Mouse (Mus musculus) thymus, postnatal 36 days (tissue): ENCODE results near the gene Gpatch3.

ENCODE experiments used
- DNase-seq, 2 experiments: peaks; one replicate each; pipeline ENCODE4 v3.0.0; 2022; ENCODE audit warnings: mixed read lengths in 2 of 2

Gpatch3 gene

DNA sequence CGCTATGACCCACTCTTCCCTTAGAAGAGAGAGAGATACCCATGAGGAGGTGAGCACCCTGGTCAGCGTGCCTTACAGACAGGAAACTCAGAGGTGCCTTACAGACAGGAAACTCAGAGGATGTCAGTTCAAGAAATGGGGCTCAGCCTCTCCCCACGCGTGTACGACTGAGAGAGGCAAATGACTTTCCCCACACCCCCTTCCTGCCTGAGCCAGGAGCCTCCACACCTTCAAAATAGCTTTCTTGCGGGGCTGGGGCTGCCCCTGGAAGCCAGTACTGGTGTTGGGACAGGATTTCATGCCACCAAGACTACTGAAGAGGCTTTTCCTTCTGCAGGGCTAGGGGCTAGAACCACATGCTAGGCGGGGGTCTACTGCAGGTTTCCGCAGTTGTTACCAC is 46.1 kb downstream of the Gpatch3 start:
- DNase-seq, result peak; percentile 37 to 54

DNA sequence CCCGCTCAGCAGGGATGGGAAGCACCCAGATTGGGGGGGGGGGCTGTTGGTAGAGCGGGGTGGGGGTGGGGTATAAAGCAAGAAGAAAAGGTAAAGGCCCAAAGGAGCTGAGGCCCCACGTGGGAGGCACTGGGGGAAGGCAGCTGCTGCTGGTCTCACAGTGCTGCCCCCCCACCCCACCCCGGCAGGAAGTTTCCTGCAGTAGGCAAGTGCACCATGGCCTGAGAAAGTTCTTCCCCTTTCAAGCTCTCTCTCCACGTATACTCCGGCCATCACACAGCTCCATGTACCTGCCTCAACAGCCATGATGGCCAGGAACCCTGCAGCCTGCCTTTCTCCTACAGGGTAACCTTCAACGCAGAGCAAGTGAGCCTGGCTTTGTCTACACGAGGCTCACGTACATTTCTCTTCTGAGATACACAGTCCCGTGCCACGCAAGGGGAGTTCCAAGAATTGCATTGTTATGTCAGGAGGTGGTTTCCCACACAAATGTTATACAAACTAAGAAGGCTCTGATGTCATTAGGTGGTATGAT is 47.7 kb downstream of the Gpatch3 start:
- DNase-seq, result peak; percentile 47 to 66

DNA sequence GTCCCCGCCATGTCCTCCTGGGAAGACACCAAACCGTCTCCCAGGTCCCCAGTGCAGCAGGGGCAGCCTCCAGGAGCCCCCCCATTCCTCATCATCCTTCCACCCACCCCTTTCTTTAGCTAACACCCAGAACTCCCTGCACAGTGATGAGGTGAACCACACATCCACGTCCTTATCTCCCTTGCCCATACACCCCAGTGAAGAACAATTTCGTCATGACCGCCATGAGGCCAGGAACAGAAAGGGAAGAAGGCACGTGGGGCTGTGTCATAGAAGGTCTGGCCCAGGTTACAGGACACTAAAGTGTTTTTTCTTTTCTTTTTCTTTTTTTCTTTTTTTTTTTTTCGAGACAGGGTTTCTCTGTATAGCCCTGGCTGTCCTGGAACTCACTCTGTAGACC is 50.3 kb downstream of the Gpatch3 start:
- no peak for DNase-seq

DNA sequence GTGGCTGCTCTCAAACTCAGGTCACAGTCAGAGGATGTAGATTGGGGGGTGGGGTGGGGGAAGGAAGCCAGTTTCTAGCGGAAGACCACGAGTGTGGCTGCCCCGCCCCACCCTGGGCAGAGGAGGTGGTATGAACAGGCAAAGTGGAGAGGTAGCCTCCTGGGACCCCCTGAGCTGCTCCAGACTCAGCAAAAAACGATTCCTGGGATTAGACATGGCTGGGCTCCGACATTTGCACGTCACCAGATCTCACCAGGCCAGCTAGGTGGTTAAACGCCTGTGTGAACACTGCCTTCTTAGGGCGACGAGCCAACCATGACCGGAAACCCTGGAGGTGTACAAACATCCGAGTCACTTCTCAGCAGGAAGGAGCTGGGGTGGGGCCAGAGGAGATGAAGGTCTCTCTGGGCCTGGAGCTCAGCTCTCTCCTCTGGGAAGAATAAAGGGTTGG is 51.1 kb downstream of the Gpatch3 start:
- DNase-seq, result peak; percentile 78 to 84

DNA sequence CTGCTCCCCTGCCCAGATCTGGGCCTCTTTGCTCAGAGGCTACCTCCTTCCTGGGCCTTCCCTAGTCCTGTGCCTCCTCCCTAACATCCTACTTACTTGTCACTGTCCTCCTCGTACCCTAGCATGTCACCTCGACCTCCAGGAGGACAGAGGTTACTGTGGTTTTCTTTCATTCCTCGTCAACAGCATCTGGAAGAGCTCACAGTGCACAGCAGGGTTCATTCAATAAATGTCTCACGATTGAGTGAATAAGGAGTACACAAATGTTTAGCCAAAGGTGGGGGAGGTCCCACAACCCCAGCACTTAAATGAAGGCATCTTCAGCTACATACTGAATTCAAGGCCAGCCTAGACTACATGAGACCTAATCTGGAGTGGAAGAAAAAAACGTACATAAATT is 51.7 kb downstream of the Gpatch3 start:
- no peak for DNase-seq

DNA sequence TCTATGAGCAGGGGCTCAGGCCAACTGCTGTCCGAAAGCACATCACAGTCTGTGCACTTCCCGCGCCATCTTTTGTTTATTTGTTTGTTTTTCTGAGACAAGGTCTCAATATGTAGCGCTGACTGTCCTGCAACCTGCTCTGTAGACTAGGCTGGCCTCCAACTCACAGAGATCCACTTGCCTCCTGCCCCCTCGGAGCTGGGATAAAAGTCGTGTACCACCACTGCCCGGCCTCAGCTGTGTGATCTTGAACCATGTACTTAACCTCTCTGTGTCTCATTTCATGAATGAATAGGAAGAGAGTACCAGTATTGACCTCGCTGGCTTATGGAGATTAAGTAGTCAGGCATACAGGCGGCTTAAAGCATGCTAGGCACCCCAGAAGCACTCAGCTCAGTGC is 52.1 kb downstream of the Gpatch3 start:
- no peak for DNase-seq

DNA sequence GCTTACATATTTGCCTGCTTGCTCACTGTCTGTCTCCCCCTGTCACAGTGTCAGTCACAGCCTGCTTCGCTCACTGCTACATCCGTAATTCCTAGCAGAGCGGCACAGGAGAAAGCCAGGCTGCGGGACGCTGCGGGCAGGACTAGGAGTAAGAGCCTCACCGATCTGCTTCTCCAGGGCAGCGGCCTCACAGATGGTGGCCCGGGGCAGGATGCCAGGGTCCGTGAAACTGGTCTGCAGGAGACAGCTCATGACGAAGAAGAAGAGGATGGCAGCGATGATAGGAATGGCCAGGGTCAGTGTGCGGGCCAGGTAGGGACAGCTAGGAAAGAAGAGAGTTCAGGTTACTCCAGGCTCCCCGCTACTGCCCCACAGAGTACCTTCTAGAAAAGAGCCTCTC is 52.5 kb downstream of the Gpatch3 start:
- DNase-seq, result no peak

DNA sequence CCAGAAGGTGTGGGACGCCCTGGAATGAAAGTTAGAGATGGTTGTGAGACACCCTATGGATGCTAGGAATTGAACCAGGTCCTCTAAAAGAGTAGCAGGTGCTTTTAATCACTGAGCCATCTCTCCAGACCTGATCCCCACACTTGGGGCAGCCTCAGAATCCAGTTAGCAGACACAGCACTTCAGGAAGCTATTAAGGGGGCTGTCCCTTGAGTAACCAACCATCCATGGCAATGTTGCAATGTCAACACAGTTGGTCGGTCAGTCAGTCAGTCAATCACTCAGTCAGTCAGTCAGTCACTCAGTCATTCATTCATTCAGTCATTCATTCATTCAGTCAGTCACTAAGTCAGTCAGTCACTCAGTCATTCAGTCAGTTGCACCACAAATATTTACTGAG is 54.0 kb downstream of the Gpatch3 start:
- DNase-seq, result no peak

DNA sequence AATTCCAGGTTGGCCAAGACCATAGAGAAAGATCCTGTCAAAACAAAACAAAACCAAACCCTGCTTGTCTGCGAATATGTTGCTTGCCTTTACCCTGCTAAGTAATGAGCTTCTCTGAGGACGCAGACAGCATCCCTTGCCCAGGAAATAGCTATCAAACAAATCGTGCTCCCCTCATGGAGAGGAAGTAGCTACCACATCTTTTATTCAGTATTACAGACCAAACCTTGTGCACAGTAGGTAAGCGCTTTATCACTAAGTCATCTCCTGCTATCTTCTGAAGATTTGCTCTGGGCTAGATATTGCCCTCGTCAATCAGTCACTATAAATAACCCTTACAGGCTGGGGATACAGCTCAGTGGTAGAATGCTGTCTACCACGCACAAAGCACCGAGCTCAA is 54.6 kb downstream of the Gpatch3 start:
- no peak for DNase-seq

DNA sequence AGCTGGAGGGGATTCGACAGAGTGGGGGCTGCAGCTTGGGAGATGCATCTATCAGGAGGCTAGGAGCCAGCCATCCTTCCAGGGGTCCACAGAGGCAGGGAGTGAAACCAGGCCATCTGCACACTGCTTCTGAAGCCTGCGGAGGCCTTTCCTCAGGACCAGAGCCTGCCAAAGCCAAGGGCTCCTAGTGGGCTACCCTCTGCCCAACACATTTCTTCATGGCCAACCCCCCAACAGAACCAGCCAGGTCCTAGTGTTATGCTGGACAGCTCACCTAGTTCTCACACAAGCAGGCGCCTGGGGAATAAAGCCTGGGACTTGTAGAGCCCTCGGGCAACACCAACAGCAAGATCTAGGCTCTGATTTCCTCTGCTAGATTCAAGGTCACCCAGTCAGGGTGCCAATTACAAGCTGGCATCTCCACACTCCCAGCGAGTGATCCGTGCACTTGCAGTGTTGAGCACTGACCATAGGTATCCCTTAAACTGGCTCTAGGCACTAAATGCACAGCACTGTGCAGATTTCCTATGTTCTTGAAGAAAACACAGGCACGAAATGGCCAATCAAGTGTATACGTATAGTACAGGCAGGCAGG is 55.9 kb downstream of the Gpatch3 start:
- DNase-seq, result no peak

DNA sequence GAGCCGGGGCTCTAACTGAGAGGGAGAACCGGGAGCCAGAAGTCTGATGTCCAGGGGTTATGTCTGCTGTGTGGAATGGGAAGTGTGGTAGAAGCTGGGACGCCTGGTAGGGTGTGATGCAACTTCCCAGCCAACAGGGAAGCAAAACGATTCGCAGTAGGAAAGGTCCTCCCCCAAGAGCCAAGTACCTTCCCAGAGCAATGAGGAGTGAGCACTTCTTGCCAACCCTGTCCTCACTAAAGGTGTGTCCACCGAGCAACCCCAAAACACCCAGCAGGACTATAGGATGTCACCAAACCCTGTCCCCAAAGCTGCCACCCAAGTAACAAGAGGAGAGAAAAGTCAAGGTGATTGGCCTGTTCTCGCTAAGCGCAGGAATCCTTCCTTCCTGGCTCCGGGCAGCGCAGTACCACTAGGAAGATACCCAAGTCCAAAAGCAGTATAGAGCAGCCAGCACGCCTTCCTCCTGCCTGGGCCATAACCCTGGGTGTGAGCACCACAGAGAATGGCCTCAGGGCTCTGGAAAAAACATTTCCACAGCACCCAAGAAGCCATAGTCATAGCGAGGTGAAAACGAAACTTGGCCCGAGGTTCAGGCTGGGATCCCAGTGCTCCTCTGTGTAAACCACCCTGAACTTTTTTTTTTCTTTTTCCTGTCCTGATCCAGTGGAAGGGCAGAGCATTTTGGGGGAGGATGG is 56.7 kb downstream of the Gpatch3 start:
- no peak for DNase-seq

DNA sequence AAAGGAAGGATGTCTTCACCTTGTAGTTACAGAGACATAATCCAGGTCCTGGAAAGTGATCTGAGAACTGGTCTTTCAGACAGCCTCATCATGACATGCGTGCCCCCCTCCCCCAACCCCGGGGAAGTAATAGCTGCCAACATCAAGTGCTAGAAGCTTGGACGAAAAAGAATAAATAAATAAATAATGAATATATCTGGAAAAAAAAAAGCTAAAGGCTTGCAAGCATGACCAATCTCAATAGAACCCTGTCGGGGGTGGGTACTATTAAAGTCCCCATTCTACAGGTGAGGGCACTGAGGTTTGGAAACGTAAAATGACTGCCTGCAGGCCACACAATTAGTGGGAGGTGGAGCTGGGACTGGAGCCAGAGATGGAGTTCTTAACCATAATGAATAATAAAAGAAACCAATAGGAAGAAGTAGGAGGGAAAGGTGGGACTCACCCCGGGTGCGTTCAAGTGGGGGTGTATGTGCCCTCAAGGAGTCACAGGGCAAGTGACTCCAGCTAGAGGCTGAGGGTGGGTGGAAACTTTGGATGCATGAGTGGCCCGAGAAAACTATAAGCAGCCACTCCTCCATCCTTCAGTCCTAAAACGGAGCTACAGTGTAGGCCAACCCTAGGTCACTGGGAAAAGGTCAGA is 57.3 kb downstream of the Gpatch3 start:
- DNase-seq, result no peak

DNA sequence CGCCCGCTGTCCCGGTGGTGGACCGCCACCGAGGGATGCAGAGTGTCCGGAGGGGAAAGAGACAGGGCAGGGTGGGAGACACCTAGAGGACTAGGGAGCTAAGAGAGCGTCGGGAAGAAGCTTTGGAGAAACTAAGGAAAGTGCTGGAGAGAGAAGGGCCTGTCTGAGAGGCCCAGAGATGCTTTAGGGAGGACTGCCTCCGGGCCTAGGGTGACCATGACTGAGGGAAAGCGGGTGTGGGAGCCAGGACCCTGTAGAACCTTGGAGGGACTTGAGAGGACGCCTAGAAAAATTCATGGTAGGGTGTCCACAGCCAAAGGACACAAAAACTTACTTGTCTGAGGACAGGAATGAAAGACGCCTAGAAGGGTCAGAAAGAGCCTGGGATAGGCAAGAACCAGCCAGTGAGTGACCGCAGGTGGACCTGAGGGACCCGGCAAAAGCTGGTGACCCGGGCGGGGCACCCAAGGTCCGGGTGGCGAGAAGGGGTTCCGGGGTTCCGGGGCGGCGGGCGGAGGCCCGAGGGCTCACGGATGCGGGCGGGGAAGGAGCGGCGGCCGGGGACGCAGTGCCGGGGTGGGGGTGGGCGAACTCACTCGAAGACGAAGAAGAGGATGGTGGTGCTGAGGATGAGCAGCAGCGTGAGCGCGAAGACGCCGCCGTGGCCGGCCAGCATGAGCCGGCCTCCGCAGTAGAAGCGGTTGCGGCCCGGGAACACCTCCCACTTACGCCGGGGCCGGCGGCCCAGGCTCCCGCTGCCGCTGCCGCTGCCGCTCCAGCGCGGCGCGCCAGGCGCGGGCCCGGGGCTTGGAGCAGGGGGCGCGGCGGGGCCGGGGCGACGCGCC is 58.2 kb downstream of the Gpatch3 start:
- peak; percentile 68 to 70 for DNase-seq

DNA sequence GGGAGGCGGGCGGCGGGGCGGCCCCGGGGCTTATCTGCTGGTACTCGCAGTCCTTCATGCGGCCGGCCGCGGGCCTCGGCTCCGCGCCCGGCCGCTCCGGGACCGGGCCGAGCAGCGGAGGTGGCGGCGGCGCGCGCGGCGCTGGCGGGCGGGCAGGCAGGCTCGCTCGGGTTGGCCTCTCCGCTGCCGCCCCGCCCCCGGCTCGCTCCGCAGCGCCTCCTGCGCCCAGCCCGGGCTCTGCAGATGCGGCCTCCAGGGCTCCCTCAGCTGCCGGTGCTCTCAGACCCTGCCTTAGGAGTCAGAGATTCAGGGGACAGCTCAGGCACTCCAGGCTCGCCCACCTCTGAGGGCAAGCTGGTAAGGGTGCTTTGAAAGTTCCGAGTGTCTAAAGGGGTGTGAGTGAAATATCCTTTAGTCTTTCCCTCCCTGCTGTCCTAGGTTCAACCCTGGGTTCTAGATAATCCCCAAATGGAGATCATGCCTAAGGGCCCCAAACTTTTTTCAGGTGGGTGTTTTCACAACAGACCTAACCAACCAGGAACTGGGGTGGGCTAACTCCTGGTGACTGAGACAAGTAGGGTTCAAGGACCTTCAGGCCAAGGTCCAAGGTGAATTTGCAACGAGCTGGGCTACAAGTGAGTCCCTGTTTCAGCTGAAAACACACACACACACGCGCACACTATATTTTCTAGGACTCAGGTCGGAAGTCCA is 58.9 kb downstream of the Gpatch3 start:
- peak; percentile 93 to 95 for DNase-seq
